Mouse (Mus musculus) cerebellum, adult 11 months (tissue): Measurements from ENCODE around the gene Olfr284.

Source experiments
- DNase-seq: peaks from one replicate; pipeline ENCODE4 v3.0.0; 2022

The Olfr284 gene

GRCm38 (mm10) chr15:98340887-98341286 lies at the start of gene Olfr284:
Gene Olfr284 (minus strand): TSS chr15:98340987.
- DNase-seq = no peak

DNA sequence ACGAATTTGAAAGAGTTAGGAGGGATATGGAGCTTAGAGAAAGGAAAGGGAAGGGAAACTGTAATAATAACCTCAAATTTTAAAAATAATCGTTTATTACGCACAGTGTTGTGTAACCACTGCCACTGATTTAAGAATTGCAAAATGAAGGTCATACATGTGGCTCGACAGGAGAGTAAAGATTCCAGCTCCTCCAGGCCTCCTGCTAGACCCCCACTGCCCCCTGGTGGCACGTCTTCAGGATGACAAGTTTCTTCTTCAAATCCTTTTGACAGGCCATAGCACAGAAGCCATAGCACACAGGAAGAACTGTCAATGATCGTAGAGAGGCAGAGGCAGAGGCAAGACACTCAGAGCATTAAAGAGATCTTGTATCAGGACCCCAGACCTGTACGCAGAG lies 49.0 kb upstream of the Olfr284 start:
- DNase-seq = peak; percentile 28

DNA sequence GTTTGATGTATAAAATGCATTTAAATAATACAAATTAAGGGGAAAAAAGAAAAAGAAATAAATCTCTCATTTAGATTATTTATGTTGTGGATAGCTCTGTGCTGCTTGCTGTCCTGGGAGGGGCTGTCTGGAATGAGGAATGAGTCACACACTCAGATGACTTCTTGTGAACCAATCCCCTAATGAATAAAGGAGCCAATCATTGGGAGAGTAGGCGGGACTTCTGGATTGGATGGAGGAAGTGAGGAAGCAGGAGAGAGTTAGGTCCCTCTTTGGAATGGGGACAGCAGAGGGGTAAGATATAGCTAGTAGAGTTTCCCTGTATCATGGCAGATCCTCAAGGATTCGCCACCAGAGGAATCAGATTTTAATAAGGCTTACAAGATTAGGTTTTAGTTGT lies 46.8 kb upstream of the Olfr284 start:
- no peak for DNase-seq

- no peak for DNase-seq
Measured at GRCm38 (mm10) chr15:98380846-98381245, 40.1 kb upstream of the Olfr284 start, which contains the start of gene Olfr283. Gene Olfr283 (minus strand): TSS chr15:98380946.

DNA sequence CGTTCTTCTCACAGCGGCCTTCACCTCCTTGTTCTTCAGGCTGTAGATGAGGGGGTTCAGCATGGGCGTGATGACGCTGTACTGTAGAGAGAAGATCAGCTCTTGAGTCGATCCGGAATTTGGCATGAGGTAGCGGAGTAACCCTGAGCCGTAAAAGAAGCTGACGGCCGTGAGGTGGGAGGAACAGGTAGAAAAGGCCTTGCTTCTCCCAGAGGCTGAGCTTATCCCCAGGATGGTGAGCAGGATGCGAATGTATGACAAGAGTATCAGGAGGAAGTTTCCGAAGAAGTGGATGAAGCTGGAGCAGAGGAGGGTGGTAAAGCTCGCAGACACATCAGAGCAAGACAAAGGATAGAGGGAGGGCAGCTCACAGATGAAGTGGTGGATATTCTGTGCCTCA lies 37.4 kb upstream of the Olfr284 start:
- DNase-seq = no peak

DNA sequence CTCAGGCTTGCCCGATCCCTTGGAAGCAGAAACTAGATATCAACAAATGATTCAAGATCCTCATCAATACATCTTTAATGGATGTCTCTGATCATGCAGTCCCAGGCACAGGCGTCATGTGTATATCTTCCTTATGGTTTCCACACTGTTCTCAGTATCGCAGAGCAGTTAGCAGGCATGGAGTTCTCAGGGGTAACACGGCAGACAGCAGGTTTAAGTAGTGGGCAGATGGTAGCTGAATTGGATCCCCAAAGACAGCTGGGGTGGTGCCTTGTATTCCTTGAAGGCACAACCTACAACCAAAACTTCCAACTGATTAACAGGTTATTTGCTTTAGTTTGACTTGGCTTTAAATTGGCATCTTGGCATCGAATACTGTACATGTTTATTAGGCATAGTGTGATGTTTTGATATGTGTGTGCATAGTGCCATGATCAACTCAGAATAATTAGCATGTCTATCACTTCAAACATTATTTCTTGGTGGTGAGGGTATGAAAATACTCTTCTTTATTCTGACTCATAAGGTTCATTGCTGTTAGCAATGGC lies 23.5 kb downstream of the Olfr284 start, which contains the start of gene Olfr285:
TSS of gene Olfr285 (minus strand) at position 177 of the 548 bp plus-strand sequence.
- DNase-seq = no peak

DNA sequence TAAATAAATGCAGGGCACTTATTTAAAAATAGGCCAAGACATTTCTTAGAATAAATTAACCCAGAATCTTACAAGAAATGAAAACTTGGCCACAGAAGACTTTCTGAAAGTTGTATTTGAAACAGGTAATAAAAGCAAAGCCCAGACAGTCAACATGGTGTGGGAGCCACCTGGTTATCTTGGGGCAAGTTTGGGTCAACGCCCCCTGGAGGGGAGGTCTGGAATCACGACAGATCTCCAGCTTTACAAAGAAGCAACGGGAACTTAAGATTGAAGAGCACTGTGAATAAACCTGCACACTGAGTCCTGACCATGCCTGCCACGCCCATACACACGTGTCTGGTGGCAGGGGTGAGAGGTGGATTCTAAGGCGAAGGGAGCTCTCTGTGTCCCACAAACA lies 25.1 kb downstream of the Olfr284 start:
- no peak for DNase-seq

- peak; percentile 48 for DNase-seq
Measured at GRCm38 (mm10) chr15:98295628-98296551, 44.9 kb downstream of the Olfr284 start, which contains the start of gene Zfp641. Gene Zfp641 (minus strand): TSS chr15:98296161.

GRCm38 (mm10) chr15:98293651-98294050 lies 47.1 kb downstream of the Olfr284 start:
- DNase-seq = no peak
